Mouse (Mus musculus) heart, postnatal 0 days (tissue): ENCODE measurements at regions not wholly inside any gene's neighbourhood (a gene's known extent, or its start where the extent isn't known, plus 50 kb on each side); places are given as distances from the start of the nearest gene placed in this dataset.

ENCODE experiments used
- ATAC-seq: fragments of 200-750 bp; cut with Nextera tagmentation; 2 replicates; pipeline ENCODE4 v1.8.0; 2017; ENCODE audit warnings: low read depth, moderate number of reproducible peaks, moderate library complexity; ENCODE audit not compliant: insufficient read depth
- DNase-seq: peaks from one replicate; pipeline ENCODE4 v3.0.0-alpha.2; 2016; ENCODE audit warnings: low spot score
- H3K27ac ChIP-seq: fragments of 300-500 bp; sonication (generic); 2 replicates; pipeline ENCODE4 v1.5.1; 2014; ENCODE audit warnings: low read depth, mild to moderate bottlenecking
- H3K27me3 ChIP-seq: fragments of 300-500 bp; sonication (generic); 2 replicates; pipeline ENCODE4 v1.6.1; 2014; ENCODE audit warnings: low read length, mixed read lengths; ENCODE audit not compliant: control insufficient read depth, insufficient read depth
- H3K36me3 ChIP-seq: fragments of 300-500 bp; sonication (generic); replicated peaks from 2 replicates; pipeline ENCODE4 v1.6.1; 2014; ENCODE audit warnings: low read length, mixed read lengths; ENCODE audit not compliant: control insufficient read depth, insufficient read depth
- H3K4me1 ChIP-seq: fragments of 300-500 bp; sonication (generic); 2 replicates; pipeline ENCODE4 v1.6.1; 2014; ENCODE audit warnings: antibody characterized with exemption; ENCODE audit not compliant: control insufficient read depth, insufficient read depth
- H3K4me2 ChIP-seq: fragments of 300-500 bp; sonication (generic); 2 replicates; pipeline ENCODE4 v1.6.1; 2014; ENCODE audit warnings: low read depth, mild to moderate bottlenecking, low read length, moderate library complexity
- H3K4me3 ChIP-seq: fragments of 300-500 bp; sonication (generic); 2 replicates; pipeline ENCODE4 v1.5.1; 2014; ENCODE audit warnings: low read depth, low read length
- H3K9ac ChIP-seq: fragments of 300-500 bp; sonication (generic); replicated peaks from 2 replicates; pipeline ENCODE4 v1.6.1; 2014; ENCODE audit warnings: low read depth, low read length, mixed read lengths
- H3K9me3 ChIP-seq: fragments of 300-500 bp; sonication (generic); replicated peaks from 2 replicates; pipeline ENCODE4 v1.6.1; 2016; ENCODE audit warnings: low read length; ENCODE audit not compliant: control insufficient read depth
- CTCF ChIP-seq: IDR thresholded peaks from 2 replicates; pipeline ENCODE4 v1.5.1; 2016; ENCODE audit warnings: antibody characterized with exemption, control low read depth, low read depth
- EP300 ChIP-seq: IDR thresholded peaks from 2 replicates; pipeline ENCODE4 v1.6.1; 2016; ENCODE audit warnings: antibody characterized with exemption, low read depth
- WGBS: fragments of 180-500 bp; shearing (Covaris S2); extraction: QIAGEN DNeasy Blood & Tissue Kit; methylation state at CpG from one replicate; pipeline ENCODE4 v1.1.7; 2014; 5-methylcytosine and 5-hydroxymethylcytosine counted together

- Histone ChIP-seq H3K36me3 (no peaks in the 10 kb centered on the region), H3K4me2 (no peak overlapping the region), H3K4me1 (no peaks in the 10 kb centered on the region; the same call in 1 of the 2 replicates), H3K4me3 (no peak overlapping the region), H3K9me3 (no peaks in the 10 kb centered on the region), H3K9ac (no peak overlapping the region), H3K27me3 (no peaks in the 10 kb centered on the region), H3K27ac (no peak overlapping the region)
- TF ChIP-seq CTCF (no peak), EP300 (no peak)
- DNase-seq (no peak), ATAC-seq (no peak)
- 75% methylated on average over 3 of the region's 3 CpGs for WGBS
Measured at GRCm38 (mm10) chr1:35805546-35805945, 262.7 kb upstream of the Hs6st1 start.

DNA sequence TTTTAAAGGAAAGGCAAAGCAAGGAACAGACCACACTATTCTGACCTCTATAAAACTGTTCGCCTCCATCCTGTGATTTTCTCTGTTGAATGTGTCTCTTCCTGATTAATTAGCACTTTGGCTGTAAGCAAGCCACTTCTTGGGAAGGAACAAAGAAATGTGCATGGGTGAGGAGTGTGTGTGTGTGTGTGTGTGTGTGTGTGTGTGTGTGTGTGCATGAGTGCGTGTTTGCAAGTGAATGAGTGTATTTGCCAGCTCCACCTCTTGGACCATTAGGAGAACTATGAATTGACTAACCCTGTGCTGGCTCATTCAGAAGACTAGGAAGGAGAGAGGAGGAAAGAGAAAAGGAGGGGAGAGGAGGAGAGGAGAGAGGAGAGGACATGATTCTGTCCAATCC lies 261.9 kb upstream of the Hs6st1 start:
- H3K4me1 ChIP-seq, result no peaks in the 10 kb centered on the region; the same call in 1 of the 2 replicates
- H3K9ac ChIP-seq, result no peak overlapping the region
- no peaks in the 10 kb centered on the region for H3K36me3 ChIP-seq
- no peak for DNase-seq
- H3K27ac ChIP-seq, result no peak overlapping the region
- ATAC-seq, result no peak
- H3K9me3 ChIP-seq, result no peaks in the 10 kb centered on the region
- no peak overlapping the region for H3K4me2 ChIP-seq
- H3K4me3 ChIP-seq, result no peak overlapping the region
- 75% methylated on average over 2 of the region's 2 CpGs for WGBS
- TF ChIP-seq EP300, result no peak
- TF ChIP-seq CTCF, result no peak
- no peaks in the 10 kb centered on the region for H3K27me3 ChIP-seq

DNA sequence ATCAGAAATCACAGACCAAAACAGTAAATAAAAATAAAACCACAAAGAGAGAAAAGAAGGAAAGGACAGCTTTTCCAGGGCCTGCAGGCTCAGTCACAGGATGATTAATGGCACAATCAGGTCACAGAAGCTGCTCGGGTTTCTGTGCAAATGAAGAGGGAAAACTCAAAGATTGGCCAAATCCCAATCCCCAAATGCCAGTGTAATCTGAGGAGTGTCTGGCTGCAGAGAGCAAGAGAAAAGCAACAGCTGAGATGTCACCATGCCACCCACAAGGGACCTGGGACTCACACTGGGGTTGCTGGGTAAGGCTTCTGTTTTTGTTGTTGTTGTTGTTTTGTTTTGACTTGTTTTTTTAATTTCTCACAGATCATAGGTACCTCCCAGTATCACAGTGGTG lies 261.5 kb upstream of the Hs6st1 start:
- H3K4me3 ChIP-seq, result no peak overlapping the region
- H3K4me2 ChIP-seq, result no peak overlapping the region
- H3K36me3 ChIP-seq, result no peaks in the 10 kb centered on the region
- ATAC-seq (no peak), DNase-seq (no peak)
- no peak for TF ChIP-seq CTCF
- TF ChIP-seq EP300, result no peak
- H3K9me3 ChIP-seq, result no peaks in the 10 kb centered on the region
- WGBS, result 8% methylated on average over 1 of the region's 1 CpGs
- H3K9ac ChIP-seq, result no peak overlapping the region
- H3K27me3 ChIP-seq, result no peaks in the 10 kb centered on the region
- no peaks in the 10 kb centered on the region; the same call in 1 of the 2 replicates for H3K4me1 ChIP-seq
- no peak overlapping the region for H3K27ac ChIP-seq

GRCm38 (mm10) chr1:35808894-35809293 lies 259.3 kb upstream of the Hs6st1 start:
- Histone ChIP-seq H3K9ac (no peak overlapping the region), H3K27ac (no peak overlapping the region), H3K4me2 (no peak overlapping the region), H3K27me3 (no peaks in the 10 kb centered on the region), H3K36me3 (no peaks in the 10 kb centered on the region), H3K4me1 (no peaks in the 10 kb centered on the region; the same call in 1 of the 2 replicates), H3K9me3 (no peaks in the 10 kb centered on the region), H3K4me3 (no peak overlapping the region)
- WGBS, result 69% methylated on average over 4 of the region's 4 CpGs
- TF ChIP-seq CTCF, result no peak
- no peak for TF ChIP-seq EP300
- ATAC-seq (peak; percentile 55; the same call in 1 of the 2 replicates), DNase-seq (no peak)

DNA sequence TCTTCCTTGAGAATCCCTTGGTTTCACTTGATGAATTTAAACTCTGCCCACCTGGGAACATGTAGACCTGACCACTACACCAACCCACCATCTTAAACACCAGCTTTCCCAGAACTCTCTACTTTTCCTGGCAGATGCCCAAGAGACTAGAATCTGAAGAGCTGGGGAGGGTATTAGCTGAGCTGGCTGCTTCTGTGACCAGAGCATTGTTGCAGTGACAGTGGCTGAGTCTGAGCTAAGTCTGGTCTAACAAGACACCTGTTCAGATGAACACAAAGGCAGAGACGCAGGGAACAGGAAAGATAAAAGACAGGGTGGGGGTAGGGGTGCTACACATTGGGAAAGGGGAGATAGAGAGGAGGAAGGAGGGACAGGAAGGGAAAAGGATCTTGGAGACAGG lies 258.9 kb upstream of the Hs6st1 start:
- Histone ChIP-seq H3K4me1 (no peaks in the 10 kb centered on the region; the same call in 1 of the 2 replicates), H3K9ac (no peak overlapping the region), H3K4me3 (no peak overlapping the region), H3K4me2 (no peak overlapping the region), H3K9me3 (no peaks in the 10 kb centered on the region), H3K27me3 (no peaks in the 10 kb centered on the region), H3K27ac (no peak overlapping the region), H3K36me3 (no peaks in the 10 kb centered on the region)
- TF ChIP-seq EP300 (no peak), CTCF (no peak)
- 22% methylated on average over 1 of the region's 1 CpGs for WGBS
- ATAC-seq (no peak), DNase-seq (no peak)

- DNase-seq (no peak), ATAC-seq (no peak)
- WGBS, result 76% methylated on average over 8 of the region's 8 CpGs
- TF ChIP-seq EP300 (no peak), CTCF (no peak)
- Histone ChIP-seq H3K4me1 (no peaks in the 10 kb centered on the region; the same call in 1 of the 2 replicates), H3K36me3 (no peaks in the 10 kb centered on the region), H3K9ac (no peak overlapping the region), H3K4me2 (no peak overlapping the region), H3K27me3 (no peaks in the 10 kb centered on the region), H3K9me3 (no peaks in the 10 kb centered on the region), H3K4me3 (no peak overlapping the region), H3K27ac (no peak overlapping the region)
Measured at GRCm38 (mm10) chr1:35810571-35811342, 257.4 kb upstream of the Hs6st1 start.
